Mouse (Mus musculus): Measurements from ENCODE around the gene Cdk1. TPM values are rescaled to one million over a fixed set of nuclear protein-coding genes. Genes with fewer than 3 reads are reported as not detected.

Cdk1 gene
- polyA plus RNA-seq, 1 experiment from 2014 or later, result 147 TPM

GRCm38 (mm10) chr10:69386767-69387166, 34.0 kb upstream of the Cdk1 start:
- 55% methylated on average over 8 of the region's 8 CpGs for WGBS
- no peaks in the 10 kb centered on the region for H3K9me3 ChIP-seq (ENCODE audit: control insufficient read depth, low read length)

DNA sequence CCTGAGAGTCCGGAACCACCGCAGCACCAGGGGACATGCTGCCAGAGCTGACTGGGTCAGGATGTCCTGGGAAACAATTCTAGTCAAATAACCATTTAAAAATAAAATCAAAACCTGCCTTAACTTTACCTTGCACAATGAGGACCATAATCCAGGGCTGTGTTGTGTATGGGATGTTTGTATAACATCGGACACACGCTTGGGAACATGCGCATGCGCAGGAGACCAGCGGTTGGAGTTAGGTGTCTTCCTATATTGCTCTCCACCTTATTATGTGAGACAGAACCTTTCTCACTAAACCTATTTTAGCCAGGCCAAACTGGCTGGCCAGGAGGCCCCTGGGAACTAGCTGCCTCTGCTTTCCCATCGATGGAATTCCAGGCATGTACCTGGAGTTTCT, 32.4 kb upstream of the Cdk1 start:
- TF ChIP-seq CTCF (IDR thresholded peaks at IDR 0.05; ENCODE audit: low read depth) (no peak), EP300 (optimal IDR thresholded peaks at IDR 0.05) (no peak)
- ATAC-seq (ENCODE audit: low FRiP score, low TSS enrichment), result no peak
- no peak overlapping the region for H3K4me2 ChIP-seq (replicated peaks; ENCODE audit: low read depth)
- H3K4me3 ChIP-seq (ENCODE audit: low read depth, low read length), result no peak overlapping the region
- H3K36me3 ChIP-seq (ENCODE audit: control insufficient read depth, insufficient read depth, low read length), result no peaks in the 10 kb centered on the region
- H3K9me3 ChIP-seq (ENCODE audit: control insufficient read depth, low read length), result no peaks in the 10 kb centered on the region
- no peak overlapping the region for H3K9ac ChIP-seq (ENCODE audit: low read length)
- 84% methylated on average over 8 of the region's 8 CpGs for WGBS
- no peaks in the 10 kb centered on the region for H3K4me1 ChIP-seq (replicated peaks; ENCODE audit: control insufficient read depth, insufficient read depth)
- no peak for DNase-seq (ENCODE audit: low spot score)
- H3K27ac ChIP-seq (replicated peaks), result no peak overlapping the region
- H3K27me3 ChIP-seq (ENCODE audit: control insufficient read depth, insufficient read depth, low read length), result no peaks in the 10 kb centered on the region

More at GRCm38 (mm10) chr10:69386767-69387166, 34.0 kb upstream of the Cdk1 start:
- no peak overlapping the region for H3K4me3 ChIP-seq (ENCODE audit: low read depth, low read length)
- no peak overlapping the region for H3K4me2 ChIP-seq (replicated peaks; ENCODE audit: low read depth)
- DNase-seq (ENCODE audit: low spot score), result no peak
- H3K9ac ChIP-seq (ENCODE audit: low read length), result no peak overlapping the region
- ATAC-seq (ENCODE audit: low FRiP score, low TSS enrichment), result no peak
- TF ChIP-seq EP300 (optimal IDR thresholded peaks at IDR 0.05) (no peak), CTCF (IDR thresholded peaks at IDR 0.05; ENCODE audit: low read depth) (no peak)
- no peak overlapping the region for H3K27ac ChIP-seq (replicated peaks)
- H3K4me1 ChIP-seq (replicated peaks; ENCODE audit: control insufficient read depth, insufficient read depth), result no peaks in the 10 kb centered on the region
- H3K36me3 ChIP-seq (ENCODE audit: control insufficient read depth, insufficient read depth, low read length), result no peaks in the 10 kb centered on the region
- H3K27me3 ChIP-seq (ENCODE audit: control insufficient read depth, insufficient read depth, low read length), result no peaks in the 10 kb centered on the region

- H3K4me1 ChIP-seq (replicated peaks; ENCODE audit: control insufficient read depth, insufficient read depth), result no peaks in the 10 kb centered on the region
- no peak for DNase-seq (ENCODE audit: low spot score)
- TF ChIP-seq CTCF (IDR thresholded peaks at IDR 0.05; ENCODE audit: low read depth) (no peak), EP300 (optimal IDR thresholded peaks at IDR 0.05) (no peak)
- no peak overlapping the region for H3K4me3 ChIP-seq (ENCODE audit: low read depth, low read length)
- no peak for ATAC-seq (ENCODE audit: low FRiP score, low TSS enrichment)
- 73% methylated on average over 11 of the region's 11 CpGs for WGBS
- H3K27me3 ChIP-seq (ENCODE audit: control insufficient read depth, insufficient read depth, low read length), result no peaks in the 10 kb centered on the region
- H3K4me2 ChIP-seq (replicated peaks; ENCODE audit: low read depth), result no peak overlapping the region
- no peak overlapping the region for H3K9ac ChIP-seq (ENCODE audit: low read length)
- H3K9me3 ChIP-seq (ENCODE audit: control insufficient read depth, low read length), result no peaks in the 10 kb centered on the region
- no peak overlapping the region for H3K27ac ChIP-seq (replicated peaks)
- no peaks in the 10 kb centered on the region for H3K36me3 ChIP-seq (ENCODE audit: control insufficient read depth, insufficient read depth, low read length)
These were observed 31.9 kb upstream of the Cdk1 start for GRCm38 (mm10) chr10:69384640-69385039.

DNA sequence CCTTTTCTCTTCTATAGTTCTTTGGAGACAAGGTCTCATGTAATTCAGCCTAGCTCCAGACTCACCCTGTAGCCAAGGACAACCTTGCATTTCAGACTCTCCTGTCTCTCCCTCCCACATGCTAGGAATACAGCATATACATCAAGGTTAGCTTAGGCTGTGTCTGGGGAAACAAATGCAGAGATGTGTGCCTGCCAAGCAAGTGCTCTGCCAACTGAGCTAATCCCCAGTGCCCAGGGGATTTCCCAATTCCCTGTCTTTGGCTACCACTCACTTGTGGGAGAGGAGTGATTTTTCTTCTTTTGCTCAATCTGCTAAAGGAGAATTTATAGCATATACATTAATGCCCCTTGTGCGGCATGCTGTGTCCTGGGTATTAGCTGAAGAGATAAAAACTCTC, 30.4 kb upstream of the Cdk1 start:
- Histone ChIP-seq H3K36me3 (ENCODE audit: control insufficient read depth, insufficient read depth, low read length) (no peaks in the 10 kb centered on the region), H3K4me3 (ENCODE audit: low read depth, low read length) (no peak overlapping the region), H3K9ac (ENCODE audit: low read length) (no peak overlapping the region), H3K4me1 (replicated peaks; ENCODE audit: control insufficient read depth, insufficient read depth) (no peaks in the 10 kb centered on the region), H3K9me3 (ENCODE audit: control insufficient read depth, low read length) (no peaks in the 10 kb centered on the region), H3K27me3 (ENCODE audit: control insufficient read depth, insufficient read depth, low read length) (no peaks in the 10 kb centered on the region), H3K4me2 (replicated peaks; ENCODE audit: low read depth) (no peak overlapping the region), H3K27ac (replicated peaks) (no peak overlapping the region)
- WGBS, result 70% methylated on average over 1 of the region's 1 CpGs
- DNase-seq (ENCODE audit: low spot score) (no peak), ATAC-seq (ENCODE audit: low FRiP score, low TSS enrichment) (no peak)
- no peak for TF ChIP-seq CTCF (IDR thresholded peaks at IDR 0.05; ENCODE audit: low read depth)
- no peak for TF ChIP-seq EP300 (optimal IDR thresholded peaks at IDR 0.05)

DNA sequence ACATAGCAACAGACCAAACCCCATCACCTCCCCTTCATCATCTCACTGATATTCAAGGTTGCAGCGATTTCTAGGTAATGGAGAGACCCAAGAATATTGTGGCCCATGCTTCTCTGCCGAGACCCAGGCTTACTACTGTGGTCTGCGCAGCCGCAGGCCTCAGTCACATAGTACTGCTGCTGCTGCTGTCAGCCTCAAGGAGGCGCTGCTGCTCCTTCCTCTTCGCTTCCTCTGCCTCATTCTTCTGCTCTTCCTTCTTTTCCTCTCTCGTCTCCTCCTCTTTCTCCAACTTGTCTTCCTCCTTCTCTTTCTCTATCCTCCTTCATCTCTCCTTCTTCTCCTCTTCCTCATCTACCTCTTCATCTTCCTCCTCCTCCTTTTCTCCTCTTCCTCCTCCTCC, 22.4 kb upstream of the Cdk1 start:
- no peaks in the 10 kb centered on the region for H3K27me3 ChIP-seq (ENCODE audit: control insufficient read depth, insufficient read depth, low read length)
- no peak overlapping the region for H3K4me3 ChIP-seq (ENCODE audit: low read depth, low read length)
- no peak overlapping the region for H3K9ac ChIP-seq (ENCODE audit: low read length)
- TF ChIP-seq CTCF (IDR thresholded peaks at IDR 0.05; ENCODE audit: low read depth) (peak; percentile 59), EP300 (optimal IDR thresholded peaks at IDR 0.05) (no peak)
- ATAC-seq (ENCODE audit: low FRiP score, low TSS enrichment) (no peak), DNase-seq (ENCODE audit: low spot score) (no peak)
- no peak overlapping the region for H3K27ac ChIP-seq (replicated peaks)
- H3K4me1 ChIP-seq (replicated peaks; ENCODE audit: control insufficient read depth, insufficient read depth), result no peaks in the 10 kb centered on the region
- H3K9me3 ChIP-seq (ENCODE audit: control insufficient read depth, low read length), result 0 out of 2 replicates have a peak, but pooled peaks cover 2% of the 10 kb centered on the region
- H3K36me3 ChIP-seq (ENCODE audit: control insufficient read depth, insufficient read depth, low read length), result no peaks in the 10 kb centered on the region
- WGBS, result 54% methylated on average over 7 of the region's 7 CpGs
- no peak overlapping the region for H3K4me2 ChIP-seq (replicated peaks; ENCODE audit: low read depth)

DNA sequence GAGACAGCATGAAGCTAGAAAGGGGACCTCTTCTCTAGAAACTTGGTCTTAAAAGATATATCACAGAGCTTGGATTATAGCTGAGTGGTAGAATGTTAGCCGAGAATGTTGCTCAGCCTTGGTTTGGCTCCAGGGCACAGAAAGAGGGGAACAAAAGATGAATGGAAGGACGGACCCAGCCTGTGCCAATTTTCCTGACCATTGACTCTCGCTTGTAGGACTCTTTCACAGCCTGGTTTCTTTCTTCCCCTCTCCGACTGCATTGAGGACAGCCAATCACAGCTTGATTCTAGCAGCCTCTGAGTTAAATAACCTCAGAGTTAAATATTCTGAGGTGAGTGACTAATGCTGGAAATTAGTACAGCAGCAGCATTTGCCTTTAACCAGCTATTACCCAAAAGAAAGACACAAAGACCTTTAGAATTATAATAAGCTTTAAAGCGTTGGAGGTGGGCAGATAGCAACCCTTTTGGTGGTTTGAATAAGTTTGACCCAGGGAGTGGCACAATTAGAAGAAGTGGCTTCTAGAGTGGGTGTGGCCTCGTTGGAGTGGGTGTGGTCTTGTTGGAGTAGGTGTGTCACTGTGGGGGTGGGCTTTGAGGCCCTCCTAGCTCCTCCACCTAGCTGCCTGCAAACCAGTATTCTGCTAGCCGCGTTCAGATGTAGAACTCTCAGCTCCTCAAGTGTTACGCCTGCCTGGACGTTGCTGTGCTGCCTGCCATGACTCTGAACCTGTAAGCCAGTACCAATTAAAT, 21.2 kb upstream of the Cdk1 start:
- Histone ChIP-seq H3K4me1 (replicated peaks; ENCODE audit: control insufficient read depth, insufficient read depth) (no peaks in the 10 kb centered on the region), H3K36me3 (ENCODE audit: control insufficient read depth, insufficient read depth, low read length) (no peaks in the 10 kb centered on the region), H3K4me3 (ENCODE audit: low read depth, low read length) (no peak overlapping the region), H3K4me2 (replicated peaks; ENCODE audit: low read depth) (no peak overlapping the region), H3K27ac (replicated peaks) (no peak overlapping the region), H3K27me3 (ENCODE audit: control insufficient read depth, insufficient read depth, low read length) (no peaks in the 10 kb centered on the region), H3K9me3 (ENCODE audit: control insufficient read depth, low read length) (0 out of 2 replicates have a peak, but pooled peaks cover 2% of the 10 kb centered on the region), H3K9ac (ENCODE audit: low read length) (no peak overlapping the region)
- WGBS, result 68% methylated on average over 10 of the region's 10 CpGs
- no peak for ATAC-seq (ENCODE audit: low FRiP score, low TSS enrichment)
- TF ChIP-seq CTCF (IDR thresholded peaks at IDR 0.05; ENCODE audit: low read depth) (no peak), EP300 (optimal IDR thresholded peaks at IDR 0.05) (no peak)
- no peak for DNase-seq (ENCODE audit: low spot score)

Measured in stomach, postnatal 0 days (tissue).